Mouse (Mus musculus): ENCODE results near the gene Grrp1. TPM values are rescaled to one million over a fixed set of nuclear protein-coding genes. Genes with fewer than 3 reads are reported as not detected.
A peak's percentile ranks its signal among the peaks of the same experiment; 100 is the strongest.

Grrp1 gene
- polyA plus RNA-seq, 1 experiment: not detected

DNA sequence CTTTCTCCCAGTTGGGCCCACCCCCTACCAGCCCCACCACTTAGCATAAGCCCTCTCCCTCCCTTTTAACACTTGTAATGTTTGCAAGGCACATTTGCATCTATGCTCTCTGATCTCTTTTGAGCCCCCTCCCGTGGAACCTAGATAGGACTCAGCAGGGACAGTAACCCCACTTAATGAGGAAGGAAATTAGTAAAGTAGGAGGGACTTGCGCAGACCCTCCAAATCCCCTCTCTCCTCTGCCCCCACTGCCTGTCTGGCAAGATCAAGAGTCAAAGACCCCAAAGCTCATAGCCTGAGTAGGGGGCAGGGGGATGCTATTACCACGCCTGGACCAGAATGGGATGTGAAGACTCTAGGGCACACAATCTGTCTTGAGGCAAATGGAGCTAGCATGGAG lies 929 bp upstream of the Grrp1 start:
- Histone ChIP-seq H3K27ac (ENCODE audit: insufficient read depth, low read depth, low read length) (no peak overlapping the region), H3K4me3 (ENCODE audit: insufficient read depth, low read length) (no peak overlapping the region), H3K4me1 (ENCODE audit: control insufficient read depth, insufficient read depth, low read length) (peaks cover 4% of the 10 kb centered on the region; the same call in 1 of the 2 replicates)
- TF ChIP-seq POLR2A (IDR thresholded peaks at IDR 0.05; ENCODE audit: borderline replicate concordance, low read depth, low read length): no peak
- TF ChIP-seq CTCF (IDR thresholded peaks at IDR 0.05; ENCODE audit: low read depth, low read length): no peak

DNA sequence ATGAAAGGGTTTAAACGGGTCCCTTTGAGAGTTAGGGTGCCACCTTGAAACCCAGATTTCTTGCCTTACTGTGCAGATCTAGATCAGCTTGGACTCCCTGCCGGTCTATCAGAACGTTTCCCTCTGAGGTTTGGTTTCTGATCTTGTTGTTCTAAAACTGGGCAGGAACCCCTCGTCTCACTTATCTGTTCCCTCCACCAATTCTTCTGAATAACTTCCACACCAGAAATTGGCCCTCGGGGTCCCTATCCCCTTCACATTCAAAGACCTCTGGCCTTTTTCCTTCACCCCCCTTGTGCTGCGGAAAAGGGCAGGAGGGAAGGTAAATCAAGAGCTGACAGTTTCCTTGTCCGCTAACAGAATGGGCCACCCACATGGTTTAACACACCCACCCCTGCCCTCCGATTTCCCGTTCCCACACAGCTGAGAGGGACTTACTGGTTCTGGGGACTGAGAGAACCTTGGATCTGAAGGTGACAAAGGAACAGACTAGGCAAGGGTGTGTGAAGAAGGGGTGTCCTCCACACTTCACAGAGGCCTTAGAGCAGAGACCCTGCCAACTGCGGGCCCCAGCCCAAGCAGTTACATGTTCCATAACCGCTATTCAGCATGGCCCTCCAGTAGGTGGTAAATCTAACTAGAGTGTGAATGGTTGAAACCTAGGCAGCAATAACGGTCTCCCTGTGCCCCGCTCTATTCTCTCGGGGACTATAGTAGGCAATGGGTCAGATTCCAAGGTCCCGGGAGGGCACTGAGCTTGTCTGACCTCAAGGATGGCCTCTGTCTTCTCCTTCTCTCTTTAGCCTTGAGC lies 790 bp downstream of the Grrp1 start:
- H3K4me1 ChIP-seq (ENCODE audit: control insufficient read depth, insufficient read depth, low read length): no peaks in the 10 kb centered on the region
- no peak overlapping the region for H3K4me3 ChIP-seq (ENCODE audit: insufficient read depth, low read length)
- no peak for TF ChIP-seq POLR2A (IDR thresholded peaks at IDR 0.05; ENCODE audit: borderline replicate concordance, low read depth, low read length)
- no peak for TF ChIP-seq CTCF (IDR thresholded peaks at IDR 0.05; ENCODE audit: low read depth, low read length)
- H3K27ac ChIP-seq (ENCODE audit: insufficient read depth, low read depth, low read length): no peak overlapping the region

DNA sequence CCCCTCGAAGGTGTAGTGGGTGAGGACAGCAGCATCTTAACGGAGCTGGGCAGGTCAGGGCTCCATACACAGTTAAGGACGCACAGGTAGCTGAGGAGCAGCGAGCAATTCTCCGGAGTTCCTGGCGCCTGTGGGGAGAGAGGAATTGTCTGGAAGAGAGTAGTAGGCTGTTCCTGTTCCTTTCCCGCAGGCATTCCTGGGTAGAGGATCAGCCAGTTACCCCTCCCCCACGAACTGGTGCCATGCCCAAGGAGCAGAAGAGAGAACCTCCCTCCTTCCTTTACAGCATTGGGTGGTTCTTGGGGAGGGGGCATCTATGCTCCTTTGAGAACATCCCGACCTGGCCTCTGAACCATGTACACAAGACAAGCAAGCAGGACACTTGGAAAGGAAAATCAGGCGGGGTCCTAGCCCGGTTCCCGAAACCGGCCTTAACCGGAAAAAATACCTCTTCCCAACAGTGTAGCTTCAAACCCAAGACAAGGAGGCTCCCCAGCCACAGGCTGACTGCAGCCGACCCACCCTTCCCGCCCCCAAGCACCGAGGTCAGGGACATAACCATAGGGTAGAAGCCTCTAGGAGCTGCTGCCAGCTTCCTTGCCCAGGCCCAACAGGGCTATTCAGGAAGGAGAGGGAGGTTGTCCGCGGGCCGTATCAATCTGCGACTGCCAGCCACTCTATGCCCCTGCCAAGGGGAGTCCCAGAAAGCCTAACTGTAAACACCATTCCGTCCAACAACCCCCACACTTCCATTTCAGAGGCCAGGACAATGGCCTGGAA lies 1.6 kb downstream of the Grrp1 start:
- Histone ChIP-seq H3K27ac (ENCODE audit: insufficient read depth, low read depth, low read length) (no peak overlapping the region), H3K4me3 (ENCODE audit: insufficient read depth, low read length) (no peak overlapping the region), H3K4me1 (ENCODE audit: control insufficient read depth, insufficient read depth, low read length) (no peaks in the 10 kb centered on the region)
- TF ChIP-seq CTCF (IDR thresholded peaks at IDR 0.05; ENCODE audit: low read depth, low read length) (no peak), POLR2A (IDR thresholded peaks at IDR 0.05; ENCODE audit: borderline replicate concordance, low read depth, low read length) (no peak)

DNA sequence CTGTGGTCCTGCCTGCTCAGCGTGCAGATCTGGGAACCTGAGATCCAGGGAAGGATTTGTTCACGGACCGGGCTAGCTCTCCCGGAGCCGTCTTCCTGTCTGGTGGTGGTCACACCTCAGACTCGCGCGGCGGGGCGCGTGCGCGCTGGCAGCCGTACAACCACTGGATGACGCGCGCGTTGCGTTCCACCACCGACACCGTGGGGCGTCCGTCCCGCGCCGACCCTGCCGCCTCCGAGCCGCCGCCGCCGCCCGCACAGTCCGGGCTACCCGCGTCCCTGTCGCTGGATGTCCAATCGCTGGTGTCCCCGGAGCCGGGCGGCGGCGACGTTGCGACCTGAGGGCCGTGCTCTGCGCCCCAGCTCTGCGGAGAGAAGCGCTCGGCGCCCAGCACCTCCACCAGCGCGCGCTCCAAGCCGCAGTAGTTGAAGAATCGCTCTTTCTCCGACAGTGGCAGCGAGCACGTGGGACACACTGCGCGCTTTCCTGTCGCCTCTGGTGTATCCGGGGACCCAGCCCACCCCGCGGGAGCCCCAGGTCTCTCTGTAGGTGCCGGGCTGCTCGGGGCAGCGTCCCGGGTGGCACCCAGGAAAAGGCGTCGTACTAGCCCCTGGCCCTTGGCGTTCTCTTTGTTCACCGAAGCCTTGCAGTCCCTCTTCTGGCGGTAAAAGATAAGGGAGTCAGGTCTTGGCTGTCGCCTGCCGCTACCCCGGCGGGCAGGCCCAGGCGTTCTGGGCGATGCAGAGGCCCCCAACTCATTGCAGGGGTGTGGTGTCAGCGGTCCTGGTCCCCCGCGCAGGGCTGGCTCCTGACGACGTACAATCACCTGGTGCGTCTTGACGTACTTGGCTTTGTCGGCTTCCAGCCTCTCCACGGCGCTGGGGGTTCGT lies 2.4 kb downstream of the Grrp1 start:
- Histone ChIP-seq H3K27ac (ENCODE audit: insufficient read depth, low read depth, low read length) (no peak overlapping the region), H3K4me3 (ENCODE audit: insufficient read depth, low read length) (peak overlapping the region; percentile 36), H3K4me1 (ENCODE audit: control insufficient read depth, insufficient read depth, low read length) (no peaks in the 10 kb centered on the region)
- TF ChIP-seq CTCF (IDR thresholded peaks at IDR 0.05; ENCODE audit: low read depth, low read length) (no peak), POLR2A (IDR thresholded peaks at IDR 0.05; ENCODE audit: borderline replicate concordance, low read depth, low read length) (no peak)

DNA sequence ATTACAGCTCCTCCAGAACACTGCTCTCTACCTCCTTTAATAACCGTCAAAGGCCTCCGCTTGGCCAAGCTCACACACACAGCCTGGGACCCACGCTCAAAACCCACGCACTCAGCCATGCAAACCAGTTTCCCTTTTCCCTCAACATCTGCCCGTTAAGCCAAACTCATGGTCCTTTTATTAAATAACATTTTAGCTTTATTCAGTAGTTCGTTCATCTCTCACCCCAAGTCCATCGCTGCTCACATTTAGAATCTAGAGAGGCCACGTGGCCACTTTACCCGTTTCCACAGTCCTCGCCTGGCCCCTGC lies 3.0 kb downstream of the Grrp1 start:
- H3K4me1 ChIP-seq (ENCODE audit: control insufficient read depth, insufficient read depth, low read length): 0 out of 2 replicates have a peak, but pooled peaks cover under 1% of the 10 kb centered on the region
- peak overlapping the region; percentile 36 for H3K4me3 ChIP-seq (ENCODE audit: insufficient read depth, low read length)
- TF ChIP-seq CTCF (IDR thresholded peaks at IDR 0.05; ENCODE audit: low read depth, low read length) (no peak), POLR2A (IDR thresholded peaks at IDR 0.05; ENCODE audit: borderline replicate concordance, low read depth, low read length) (no peak)
- H3K27ac ChIP-seq (ENCODE audit: insufficient read depth, low read depth, low read length): no peak overlapping the region

DNA sequence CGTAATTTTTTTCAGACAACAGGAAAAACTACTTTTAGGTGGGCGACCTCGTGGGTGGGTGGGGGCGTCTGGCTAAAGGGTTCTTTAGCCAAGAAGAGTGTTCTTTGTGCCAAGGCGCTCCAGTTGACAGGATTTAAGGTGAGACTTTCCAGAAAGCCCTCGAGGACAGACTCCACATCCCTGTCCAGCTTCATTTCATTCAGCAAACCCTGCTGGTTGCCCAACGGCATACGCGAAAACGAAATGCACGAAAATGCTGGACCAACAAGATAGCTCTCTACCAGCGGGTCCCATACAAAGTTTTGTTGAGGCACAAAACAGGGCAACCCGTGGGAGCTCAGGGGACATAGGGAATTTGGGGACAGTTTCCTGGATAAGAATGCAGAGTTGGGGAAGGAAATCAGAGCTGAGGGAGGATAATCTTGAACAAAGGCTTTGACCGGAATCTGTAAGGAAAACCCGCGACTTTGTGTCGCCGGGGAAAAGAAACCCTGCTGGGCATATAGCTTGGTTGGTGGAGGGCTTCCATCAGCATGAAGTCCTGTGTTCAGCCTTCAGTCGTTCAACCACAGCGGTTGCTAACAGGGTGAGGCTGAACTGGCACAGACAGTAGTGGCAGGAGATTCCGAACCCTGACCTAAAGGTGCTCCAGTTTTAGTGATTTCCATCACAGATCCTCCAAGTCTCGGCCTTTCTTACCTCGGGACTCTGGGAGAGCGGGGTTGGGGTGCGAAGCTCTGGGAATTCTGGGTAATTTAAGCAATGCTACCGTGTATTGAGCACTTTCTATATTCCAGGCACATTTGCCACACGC lies 3.6 kb downstream of the Grrp1 start:
- H3K27ac ChIP-seq (ENCODE audit: insufficient read depth, low read depth, low read length): no peak overlapping the region
- TF ChIP-seq CTCF (IDR thresholded peaks at IDR 0.05; ENCODE audit: low read depth, low read length) (no peak), POLR2A (IDR thresholded peaks at IDR 0.05; ENCODE audit: borderline replicate concordance, low read depth, low read length) (no peak)
- no peak overlapping the region for H3K4me3 ChIP-seq (ENCODE audit: insufficient read depth, low read length)
- 0 out of 2 replicates have a peak, but pooled peaks cover 3% of the 10 kb centered on the region for H3K4me1 ChIP-seq (ENCODE audit: control insufficient read depth, insufficient read depth, low read length)

DNA sequence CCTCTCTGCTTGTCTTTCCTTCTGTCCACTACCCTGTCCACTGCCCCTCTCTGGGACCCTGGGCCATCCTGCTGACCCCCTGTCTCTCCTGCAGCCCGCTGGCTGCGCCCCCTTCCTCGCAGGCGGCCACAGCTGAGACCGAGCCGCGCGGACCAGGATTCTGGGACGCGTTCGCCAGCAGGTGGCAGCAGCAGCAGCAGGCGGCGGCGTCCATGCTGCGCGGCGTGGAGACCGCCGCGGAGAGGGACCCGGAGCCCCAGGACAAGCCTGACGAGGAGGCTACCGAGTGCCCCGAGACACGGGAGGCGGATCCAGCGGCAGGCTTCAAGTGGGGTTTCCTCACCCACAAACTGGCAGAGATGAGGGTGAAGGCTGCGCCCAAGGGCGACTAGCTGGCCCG lies 4.3 kb downstream of the Grrp1 start:
- H3K27ac ChIP-seq (ENCODE audit: insufficient read depth, low read depth, low read length): no peak overlapping the region
- H3K4me3 ChIP-seq (ENCODE audit: insufficient read depth, low read length): peak overlapping the region; percentile 26; the same call in 1 of the 2 replicates
- H3K4me1 ChIP-seq (ENCODE audit: control insufficient read depth, insufficient read depth, low read length): peaks cover 3% of the 10 kb centered on the region; the same call in 1 of the 2 replicates
- TF ChIP-seq POLR2A (IDR thresholded peaks at IDR 0.05; ENCODE audit: borderline replicate concordance, low read depth, low read length) (no peak), CTCF (IDR thresholded peaks at IDR 0.05; ENCODE audit: low read depth, low read length) (peak; percentile 64)

DNA sequence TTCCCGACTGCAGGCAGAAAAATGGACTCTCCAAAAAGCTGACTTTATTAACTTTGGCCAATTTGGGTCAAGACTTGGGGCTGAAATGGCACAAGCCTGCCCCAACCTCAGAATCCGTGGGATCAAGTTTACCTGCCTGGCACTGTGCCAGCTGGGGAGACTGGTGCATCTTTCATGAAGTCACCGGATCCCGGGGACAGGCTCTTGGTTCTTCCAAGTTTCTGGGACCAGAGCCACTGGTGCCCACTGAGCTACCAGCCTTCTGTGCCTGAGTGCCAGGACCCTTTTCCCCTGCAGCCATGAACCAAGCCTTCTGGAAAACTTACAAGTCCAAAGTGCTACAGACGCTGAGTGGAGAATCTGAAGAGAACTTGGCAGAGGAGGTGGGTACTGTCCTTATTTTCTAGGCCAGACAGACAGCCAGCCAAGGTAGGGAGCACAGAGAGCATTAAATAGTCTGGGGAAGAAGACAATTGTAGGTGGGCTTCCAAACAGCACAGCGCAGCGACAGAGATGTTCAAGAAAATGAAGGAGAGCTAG lies 7.1 kb downstream of the Grrp1 start, which contains the start of gene Gm30191:
Gm30191 (plus strand) TSS at position 217 of the 540 bp plus-strand sequence.
- H3K4me1 ChIP-seq (ENCODE audit: control insufficient read depth, insufficient read depth, low read length): peaks cover 11% of the 10 kb centered on the region
- H3K4me3 ChIP-seq (ENCODE audit: insufficient read depth, low read length): no peak within 1 kb of the TSS
- no peak within 1 kb of the TSS for H3K27ac ChIP-seq (ENCODE audit: insufficient read depth, low read depth, low read length)
- TF ChIP-seq CTCF (IDR thresholded peaks at IDR 0.05; ENCODE audit: low read depth, low read length) (no peak), POLR2A (IDR thresholded peaks at IDR 0.05; ENCODE audit: borderline replicate concordance, low read depth, low read length) (no peak)

All from bone marrow macrophage, adult 2 months (primary cell).